Mouse (Mus musculus) liver, embryonic 14.5 days (tissue): ENCODE data around the gene Ccr4. TPM values are rescaled to one million over a fixed set of nuclear protein-coding genes. Genes with fewer than 3 reads are reported as not detected.

Experiments used
- ATAC-seq: fragments of 200-750 bp; cut with Nextera tagmentation; 2 replicates; pipeline ENCODE4 v1.8.0; 2017; ENCODE audit warnings: moderate number of reproducible peaks, mild to moderate bottlenecking, moderate library complexity; ENCODE audit not compliant: insufficient read depth
- DNase-seq, 3 experiments: peaks; one replicate each; pipeline ENCODE4 v3.0.0-alpha.2; 2012 to 2013; ENCODE audit warnings: low read depth in 3 of 3, low spot score in 3 of 3
- H3K27ac ChIP-seq: fragments of 300-500 bp; sonication (generic); 2 replicates; pipeline ENCODE4 v1.5.1; 2014; ENCODE audit warnings: moderate library complexity, mild to moderate bottlenecking, control low read depth, inconsistent platforms
- H3K27me3 ChIP-seq: fragments of 300-500 bp; sonication (generic); 2 replicates; pipeline ENCODE4 v1.6.1; 2014; ENCODE audit warnings: mild to moderate bottlenecking, low read length, moderate library complexity; ENCODE audit not compliant: control insufficient read depth, insufficient read depth
- H3K36me3 ChIP-seq: fragments of 300-500 bp; sonication (generic); replicated peaks from 2 replicates; pipeline ENCODE4 v1.6.1; 2014; ENCODE audit warnings: low read depth; ENCODE audit not compliant: control insufficient read depth, insufficient read depth
- H3K4me1 ChIP-seq, 2 experiments: fragments of 200-500 bp in 1 of 2; fragments of 300-500 bp in 1 of 2; sonication (generic) in 1 of 2; replicated peaks; 2 replicates each; pipeline ENCODE4 v1.6.1; 2012 to 2014; ENCODE audit warnings: antibody characterized with exemption in 1 of 2, inconsistent platforms in 1 of 2, low read length in 1 of 2; ENCODE audit not compliant: control insufficient read depth in 2 of 2, insufficient read depth in 2 of 2
- H3K4me2 ChIP-seq: fragments of 300-500 bp; sonication (generic); 2 replicates; pipeline ENCODE4 v1.6.1; 2014; ENCODE audit warnings: low read depth, mild to moderate bottlenecking, control low read depth, moderate library complexity
- H3K4me3 ChIP-seq, 2 experiments: fragments of 200-500 bp in 1 of 2; fragments of 300-500 bp in 1 of 2; sonication (generic) in 1 of 2; 2 replicates each; pipeline ENCODE4 v1.5.1; 2012 to 2014; ENCODE audit warnings: low read depth in 2 of 2, low read length in 2 of 2, mild to moderate bottlenecking in 2 of 2, control low read depth in 1 of 2, inconsistent platforms in 1 of 2, moderate library complexity in 1 of 2; ENCODE audit not compliant: insufficient read depth in 1 of 2
- H3K9ac ChIP-seq: fragments of 300-500 bp; sonication (generic); replicated peaks from 2 replicates; pipeline ENCODE4 v1.6.1; 2014; ENCODE audit warnings: mild to moderate bottlenecking, control low read depth, moderate library complexity
- H3K9me3 ChIP-seq: fragments of 300-500 bp; sonication (generic); 2 replicates; pipeline ENCODE4 v1.6.1; 2016; ENCODE audit warnings: low read length, mixed read lengths; ENCODE audit not compliant: control insufficient read depth
- CTCF ChIP-seq: IDR thresholded peaks from 2 replicates; pipeline ENCODE4 v1.5.1; 2016; ENCODE audit warnings: antibody characterized with exemption, low read depth, control low read depth
- EP300 ChIP-seq: IDR thresholded peaks from 2 replicates; pipeline ENCODE4 v1.6.1; 2016; ENCODE audit warnings: antibody characterized with exemption, low read depth
- WGBS: fragments of 180-500 bp; shearing (Covaris S2); extraction: QIAGEN DNeasy Blood & Tissue Kit; methylation state at CpG from one replicate; pipeline ENCODE4 v1.1.7; 2014; ENCODE audit not compliant: insufficient replicate concordance; 5-methylcytosine and 5-hydroxymethylcytosine counted together
- polyA plus RNA-seq, 2 experiments: library from polyadenylated mRNA; depleted of rRNA in 1 of 2; stranded (reverse) in 1 of 2; unstranded in 1 of 2; fragments of >200 nt; fragmentation: Nextera tagmentation in 1 of 2; extraction: Ambion mirVana in 1 of 2; gene quantifications; 2 replicates each; pipeline versions ENCODE4 v1.2.1 to v1.2.3; 2012 to 2014

Gene Ccr4
- polyA plus RNA-seq, 2 experiments: not detected

- Histone ChIP-seq H3K27ac (no peak overlapping the region), H3K36me3 (no peaks in the 10 kb centered on the region), H3K9me3 (no peaks in the 10 kb centered on the region), H3K9ac (no peak overlapping the region), H3K4me3 (no peak overlapping the region), H3K4me2 (no peak overlapping the region), H3K27me3 (no peaks in the 10 kb centered on the region), H3K4me1 (no peaks in the 10 kb centered on the region)
- WGBS: 72% methylated on average over 8 of the region's 8 CpGs
- ATAC-seq (no peak), DNase-seq (no peak)
- no peak for TF ChIP-seq EP300
- no peak for TF ChIP-seq CTCF
Measured at GRCm38 (mm10) chr9:114443351-114443750, 61.4 kb downstream of the Ccr4 start.

- TF ChIP-seq CTCF (no peak), EP300 (no peak)
- no peak overlapping the region for H3K4me2 ChIP-seq
- ATAC-seq: no peak
- no peak overlapping the region for H3K4me3 ChIP-seq
- 73% methylated on average over 9 of the region's 9 CpGs for WGBS
- no peak overlapping the region for H3K9ac ChIP-seq
- H3K4me1 ChIP-seq: no peaks in the 10 kb centered on the region
- H3K27ac ChIP-seq: no peak overlapping the region
- DNase-seq: no peak
- no peaks in the 10 kb centered on the region for H3K36me3 ChIP-seq
- H3K9me3 ChIP-seq: no peaks in the 10 kb centered on the region
- H3K27me3 ChIP-seq: no peaks in the 10 kb centered on the region
Measured at GRCm38 (mm10) chr9:114442893-114443292, 61.8 kb downstream of the Ccr4 start.

GRCm38 (mm10) chr9:114442225-114442624, 62.5 kb downstream of the Ccr4 start:
- no peak for DNase-seq

GRCm38 (mm10) chr9:114440548-114440947, 64.2 kb downstream of the Ccr4 start:
- no peak for ATAC-seq

More at GRCm38 (mm10) chr9:114442225-114442624, 62.5 kb downstream of the Ccr4 start:
- 74% methylated on average over 9 of the region's 9 CpGs for WGBS
- Histone ChIP-seq H3K4me2 (no peak overlapping the region), H3K9ac (no peak overlapping the region), H3K4me1 (no peaks in the 10 kb centered on the region), H3K27ac (no peak overlapping the region), H3K9me3 (no peaks in the 10 kb centered on the region), H3K36me3 (no peaks in the 10 kb centered on the region), H3K4me3 (no peak overlapping the region), H3K27me3 (no peaks in the 10 kb centered on the region)
- no peak for TF ChIP-seq EP300
- TF ChIP-seq CTCF: no peak
- ATAC-seq: no peak

More at GRCm38 (mm10) chr9:114440548-114440947, 64.2 kb downstream of the Ccr4 start:
- Histone ChIP-seq H3K36me3 (no peaks in the 10 kb centered on the region), H3K27ac (no peak overlapping the region), H3K9me3 (no peaks in the 10 kb centered on the region), H3K4me3 (no peak overlapping the region), H3K4me2 (no peak overlapping the region), H3K27me3 (no peaks in the 10 kb centered on the region), H3K4me1 (no peaks in the 10 kb centered on the region), H3K9ac (no peak overlapping the region)
- WGBS: 72% methylated on average over 10 of the region's 10 CpGs
- DNase-seq: no peak
- TF ChIP-seq EP300: no peak
- TF ChIP-seq CTCF: no peak

Other genes starting within 250 kb of the Ccr4 start
- not detected in 2 replicates for gene Bcl2a1c, start 174.8 kb downstream of the Ccr4 start, polyA plus RNA-seq (2012; rRNA removed)
- not detected in 2 replicates for gene Bcl2a1c, start 174.8 kb downstream of the Ccr4 start, polyA plus RNA-seq (2014; fragmentation: Nextera tagmentation; extraction: Ambion mirVana)
- 12.8 and 13.1 TPM in 2 replicates for gene Crtap, start 114.2 kb downstream of the Ccr4 start, polyA plus RNA-seq (2012; rRNA removed)
- 13.7 and 19.6 TPM in 2 replicates for gene Crtap, start 114.2 kb downstream of the Ccr4 start, polyA plus RNA-seq (2014; fragmentation: Nextera tagmentation; extraction: Ambion mirVana)
- 10.2 and 10.5 TPM in 2 replicates for gene Glb1, start 103.8 kb downstream of the Ccr4 start, polyA plus RNA-seq (2012; rRNA removed)
- 13.1 TPM in 2 replicates for gene Glb1, start 103.8 kb downstream of the Ccr4 start, polyA plus RNA-seq (2014; fragmentation: Nextera tagmentation; extraction: Ambion mirVana)
- gene Tmppe, start 103.8 kb downstream of the Ccr4 start, polyA plus RNA-seq (2012; rRNA removed): 1.2 TPM in 2 replicates
- gene Tmppe, start 103.8 kb downstream of the Ccr4 start, polyA plus RNA-seq (2014; fragmentation: Nextera tagmentation; extraction: Ambion mirVana): 0.36 and 0.62 TPM in 2 replicates
- gene C130032M10Rik, start 10.8 kb upstream of the Ccr4 start, polyA plus RNA-seq (2012; rRNA removed): not detected in 2 replicates
- not detected in 2 replicates for gene C130032M10Rik, start 10.8 kb upstream of the Ccr4 start, polyA plus RNA-seq (2014; fragmentation: Nextera tagmentation; extraction: Ambion mirVana)
- 0.61 and 0.74 TPM in 2 replicates for gene Trim71, start 59.5 kb upstream of the Ccr4 start, polyA plus RNA-seq (2012; rRNA removed)
- gene Trim71, start 59.5 kb upstream of the Ccr4 start, polyA plus RNA-seq (2014; fragmentation: Nextera tagmentation; extraction: Ambion mirVana): 0.62 and 0.82 TPM in 2 replicates
- 16.3 and 20.7 TPM in 2 replicates for gene Cnot10, start 135.3 kb upstream of the Ccr4 start, polyA plus RNA-seq (2012; rRNA removed)
- 23.1 and 23.8 TPM in 2 replicates for gene Cnot10, start 135.3 kb upstream of the Ccr4 start, polyA plus RNA-seq (2014; fragmentation: Nextera tagmentation; extraction: Ambion mirVana)
- gene Dync1li1, start 183.9 kb upstream of the Ccr4 start, polyA plus RNA-seq (2012; rRNA removed): 5.0 and 10.3 TPM in 2 replicates
- 10.8 and 11.5 TPM in 2 replicates for gene Dync1li1, start 183.9 kb upstream of the Ccr4 start, polyA plus RNA-seq (2014; fragmentation: Nextera tagmentation; extraction: Ambion mirVana)
- 8.7 and 10.8 TPM in 2 replicates for gene Cmtm6, start 226.2 kb upstream of the Ccr4 start, polyA plus RNA-seq (2012; rRNA removed)
- 20.1 and 24.2 TPM in 2 replicates for gene Cmtm6, start 226.2 kb upstream of the Ccr4 start, polyA plus RNA-seq (2014; fragmentation: Nextera tagmentation; extraction: Ambion mirVana)